Mouse (Mus musculus): ENCODE results near the gene Mlana. TPM values are rescaled to one million over a fixed set of nuclear protein-coding genes. Genes with fewer than 3 reads are reported as not detected.

Gene Mlana
- polyA plus RNA-seq, 1 experiment from 2014 or later: not detected

GRCm38 (mm10) chr19:29709461-29709860 is 11.8 kb downstream of the Mlana start:
- Histone ChIP-seq H3K4me2 (ENCODE audit: low read length) (no peak overlapping the region), H3K27me3 (replicated peaks; ENCODE audit: control insufficient read depth, insufficient read depth, low read length) (no peaks in the 10 kb centered on the region), H3K36me3 (ENCODE audit: control insufficient read depth, insufficient read depth, low read length) (no peaks in the 10 kb centered on the region), H3K9me3 (replicated peaks; ENCODE audit: control insufficient read depth, low read length) (no peaks in the 10 kb centered on the region), H3K27ac (ENCODE audit: low read depth, low read length) (no peak overlapping the region), H3K4me3 (ENCODE audit: low read depth, low read length) (no peak overlapping the region), H3K9ac (ENCODE audit: low read length) (no peak overlapping the region), H3K4me1 (ENCODE audit: control insufficient read depth, insufficient read depth, low read length) (no peaks in the 10 kb centered on the region)
- ATAC-seq (no peak), DNase-seq (ENCODE audit: low spot score) (no peak)
- 58% methylated on average over 3 of the region's 3 CpGs for WGBS

GRCm38 (mm10) chr19:29713451-29713850 is 15.8 kb downstream of the Mlana start:
- no peaks in the 10 kb centered on the region for H3K9me3 ChIP-seq (replicated peaks; ENCODE audit: control insufficient read depth, low read length)
- H3K27ac ChIP-seq (ENCODE audit: low read depth, low read length): no peak overlapping the region
- no peaks in the 10 kb centered on the region for H3K27me3 ChIP-seq (replicated peaks; ENCODE audit: control insufficient read depth, insufficient read depth, low read length)
- 82% methylated on average over 4 of the region's 4 CpGs for WGBS
- no peak overlapping the region for H3K4me3 ChIP-seq (ENCODE audit: low read depth, low read length)
- peaks cover 26% of the 10 kb centered on the region for H3K36me3 ChIP-seq (ENCODE audit: control insufficient read depth, insufficient read depth, low read length)
- no peak overlapping the region for H3K4me2 ChIP-seq (ENCODE audit: low read length)
- ATAC-seq (no peak), DNase-seq (ENCODE audit: low spot score) (no peak)
- H3K4me1 ChIP-seq (ENCODE audit: control insufficient read depth, insufficient read depth, low read length): no peaks in the 10 kb centered on the region
- H3K9ac ChIP-seq (ENCODE audit: low read length): no peak overlapping the region

- no peaks in the 10 kb centered on the region for H3K27me3 ChIP-seq (replicated peaks; ENCODE audit: control insufficient read depth, insufficient read depth, low read length)
- no peak for DNase-seq (ENCODE audit: low spot score)
- peaks cover 39% of the 10 kb centered on the region for H3K36me3 ChIP-seq (ENCODE audit: control insufficient read depth, insufficient read depth, low read length)
- no peak overlapping the region for H3K9ac ChIP-seq (ENCODE audit: low read length)
- H3K4me1 ChIP-seq (ENCODE audit: control insufficient read depth, insufficient read depth, low read length): no peaks in the 10 kb centered on the region
- no peaks in the 10 kb centered on the region for H3K9me3 ChIP-seq (replicated peaks; ENCODE audit: control insufficient read depth, low read length)
- no peak for ATAC-seq
- H3K27ac ChIP-seq (ENCODE audit: low read depth, low read length): no peak overlapping the region
- no peak overlapping the region for H3K4me3 ChIP-seq (ENCODE audit: low read depth, low read length)
- 88% methylated on average over 3 of the region's 3 CpGs for WGBS
- H3K4me2 ChIP-seq (ENCODE audit: low read length): no peak overlapping the region
Measured at GRCm38 (mm10) chr19:29717854-29718253, 20.2 kb downstream of the Mlana start.

- Histone ChIP-seq H3K4me3 (ENCODE audit: low read depth, low read length) (no peak overlapping the region), H3K4me1 (ENCODE audit: control insufficient read depth, insufficient read depth, low read length) (no peaks in the 10 kb centered on the region), H3K9ac (ENCODE audit: low read length) (no peak overlapping the region), H3K4me2 (ENCODE audit: low read length) (no peak overlapping the region), H3K27ac (ENCODE audit: low read depth, low read length) (no peak overlapping the region), H3K27me3 (replicated peaks; ENCODE audit: control insufficient read depth, insufficient read depth, low read length) (no peaks in the 10 kb centered on the region), H3K36me3 (ENCODE audit: control insufficient read depth, insufficient read depth, low read length) (peaks cover 39% of the 10 kb centered on the region), H3K9me3 (replicated peaks; ENCODE audit: control insufficient read depth, low read length) (no peaks in the 10 kb centered on the region)
- ATAC-seq: no peak
- 93% methylated on average over 3 of the region's 3 CpGs for WGBS
- DNase-seq (ENCODE audit: low spot score): no peak
Measured at GRCm38 (mm10) chr19:29718476-29718875, 20.9 kb downstream of the Mlana start.

GRCm38 (mm10) chr19:29735421-29735820 is 37.8 kb downstream of the Mlana start:
- no peak for ATAC-seq
- Histone ChIP-seq H3K9ac (ENCODE audit: low read length) (no peak overlapping the region), H3K36me3 (ENCODE audit: control insufficient read depth, insufficient read depth, low read length) (no peaks in the 10 kb centered on the region), H3K9me3 (replicated peaks; ENCODE audit: control insufficient read depth, low read length) (no peaks in the 10 kb centered on the region), H3K4me3 (ENCODE audit: low read depth, low read length) (no peak overlapping the region), H3K27ac (ENCODE audit: low read depth, low read length) (no peak overlapping the region), H3K27me3 (replicated peaks; ENCODE audit: control insufficient read depth, insufficient read depth, low read length) (no peaks in the 10 kb centered on the region), H3K4me2 (ENCODE audit: low read length) (no peak overlapping the region), H3K4me1 (ENCODE audit: control insufficient read depth, insufficient read depth, low read length) (no peaks in the 10 kb centered on the region)
- no peak for DNase-seq (ENCODE audit: low spot score)
- WGBS: 79% methylated on average over 3 of the region's 3 CpGs

- WGBS: 83% methylated on average over 2 of the region's 2 CpGs
- H3K4me3 ChIP-seq (ENCODE audit: low read depth, low read length): no peak overlapping the region
- DNase-seq (ENCODE audit: low spot score): peak; percentile 3
Measured at GRCm38 (mm10) chr19:29739608-29740007, 42.0 kb downstream of the Mlana start.

GRCm38 (mm10) chr19:29740661-29741060 is 43.0 kb downstream of the Mlana start:
- no peak overlapping the region for H3K9ac ChIP-seq (ENCODE audit: low read length)
- DNase-seq (ENCODE audit: low spot score) (no peak), ATAC-seq (no peak)
- H3K36me3 ChIP-seq (ENCODE audit: control insufficient read depth, insufficient read depth, low read length): no peaks in the 10 kb centered on the region
- WGBS: 96% methylated on average over 1 of the region's 1 CpGs
- H3K4me2 ChIP-seq (ENCODE audit: low read length): no peak overlapping the region
- no peaks in the 10 kb centered on the region for H3K4me1 ChIP-seq (ENCODE audit: control insufficient read depth, insufficient read depth, low read length)
- H3K27ac ChIP-seq (ENCODE audit: low read depth, low read length): no peak overlapping the region
- H3K9me3 ChIP-seq (replicated peaks; ENCODE audit: control insufficient read depth, low read length): no peaks in the 10 kb centered on the region
- H3K4me3 ChIP-seq (ENCODE audit: low read depth, low read length): no peak overlapping the region
- no peaks in the 10 kb centered on the region for H3K27me3 ChIP-seq (replicated peaks; ENCODE audit: control insufficient read depth, insufficient read depth, low read length)

More at GRCm38 (mm10) chr19:29739608-29740007, 42.0 kb downstream of the Mlana start:
- Histone ChIP-seq H3K4me1 (ENCODE audit: control insufficient read depth, insufficient read depth, low read length) (no peaks in the 10 kb centered on the region), H3K36me3 (ENCODE audit: control insufficient read depth, insufficient read depth, low read length) (no peaks in the 10 kb centered on the region), H3K27ac (ENCODE audit: low read depth, low read length) (no peak overlapping the region), H3K9me3 (replicated peaks; ENCODE audit: control insufficient read depth, low read length) (no peaks in the 10 kb centered on the region), H3K4me2 (ENCODE audit: low read length) (no peak overlapping the region), H3K9ac (ENCODE audit: low read length) (no peak overlapping the region), H3K27me3 (replicated peaks; ENCODE audit: control insufficient read depth, insufficient read depth, low read length) (no peaks in the 10 kb centered on the region)
- no peak for ATAC-seq

- Histone ChIP-seq H3K4me2 (ENCODE audit: low read length) (no peak overlapping the region), H3K27ac (ENCODE audit: low read depth, low read length) (no peak overlapping the region), H3K9ac (ENCODE audit: low read length) (no peak overlapping the region), H3K9me3 (replicated peaks; ENCODE audit: control insufficient read depth, low read length) (no peaks in the 10 kb centered on the region), H3K4me1 (ENCODE audit: control insufficient read depth, insufficient read depth, low read length) (no peaks in the 10 kb centered on the region), H3K36me3 (ENCODE audit: control insufficient read depth, insufficient read depth, low read length) (0 out of 2 replicates have a peak, but pooled peaks cover 4% of the 10 kb centered on the region), H3K4me3 (ENCODE audit: low read depth, low read length) (no peak overlapping the region), H3K27me3 (replicated peaks; ENCODE audit: control insufficient read depth, insufficient read depth, low read length) (no peaks in the 10 kb centered on the region)
- DNase-seq (ENCODE audit: low spot score) (no peak), ATAC-seq (no peak)
- WGBS: 90% methylated on average over 5 of the region's 5 CpGs
Measured at GRCm38 (mm10) chr19:29743531-29743930, 45.9 kb downstream of the Mlana start.

- Histone ChIP-seq H3K27me3 (replicated peaks; ENCODE audit: control insufficient read depth, insufficient read depth, low read length) (no peaks in the 10 kb centered on the region), H3K4me1 (ENCODE audit: control insufficient read depth, insufficient read depth, low read length) (no peaks in the 10 kb centered on the region), H3K9me3 (replicated peaks; ENCODE audit: control insufficient read depth, low read length) (no peaks in the 10 kb centered on the region), H3K36me3 (ENCODE audit: control insufficient read depth, insufficient read depth, low read length) (0 out of 2 replicates have a peak, but pooled peaks cover 4% of the 10 kb centered on the region), H3K4me2 (ENCODE audit: low read length) (no peak overlapping the region), H3K9ac (ENCODE audit: low read length) (no peak overlapping the region), H3K4me3 (ENCODE audit: low read depth, low read length) (no peak overlapping the region), H3K27ac (ENCODE audit: low read depth, low read length) (no peak overlapping the region)
- ATAC-seq (no peak), DNase-seq (ENCODE audit: low spot score) (no peak)
- WGBS: 90% methylated on average over 3 of the region's 3 CpGs
Measured at GRCm38 (mm10) chr19:29750994-29751393, 53.4 kb downstream of the Mlana start.

All from forebrain, embryonic 14.5 days (tissue).